Mouse (Mus musculus) MEL (cell line): Measurements from ENCODE around the gene Slamf8. TPM values are rescaled to one million over a fixed set of nuclear protein-coding genes. Genes with fewer than 3 reads are reported as not detected.

Experiments
- DNase-seq: peaks from one replicate; pipeline ENCODE4 v3.0.0; 2011; ENCODE audit warnings: low read depth, low spot score
- H3K27ac ChIP-seq: 2 replicates; pipeline ENCODE4 v1.5.1; 2012; ENCODE audit warnings: low read depth, mild to moderate bottlenecking, control low read depth, low read length, moderate library complexity; ENCODE audit not compliant: control insufficient read depth
- H3K27me3 ChIP-seq, 2 experiments: fragments of 150-350 bp in 1 of 2; sonication (generic) in 1 of 2; 2 replicates each; pipeline ENCODE4 v1.6.1; 2012; ENCODE audit warnings: low read length in 2 of 2, mild to moderate bottlenecking in 2 of 2, improper control_type of control experiment in 1 of 2, moderate library complexity in 1 of 2; ENCODE audit not compliant: insufficient read depth in 2 of 2, control insufficient read depth in 1 of 2
- H3K36me3 ChIP-seq, 2 experiments: 2 replicates each; pipeline ENCODE4 v1.6.1; 2012 to 2014; ENCODE audit warnings: low read length in 2 of 2, improper control_type of control experiment in 1 of 2, inconsistent platforms in 1 of 2, mild to moderate bottlenecking in 1 of 2; ENCODE audit not compliant: insufficient read depth in 2 of 2, control insufficient read depth in 1 of 2
- H3K4me1 ChIP-seq, 2 experiments: fragments of 150-350 bp in 1 of 2; sonication (generic) in 1 of 2; 2 replicates each; pipeline ENCODE4 v1.6.1; 2012; ENCODE audit warnings: low read length in 2 of 2, improper control_type of control experiment in 1 of 2, mild to moderate bottlenecking in 1 of 2; ENCODE audit not compliant: insufficient read depth in 2 of 2, control insufficient read depth in 1 of 2
- H3K4me3 ChIP-seq, 2 experiments: fragments of 150-350 bp in 1 of 2; sonication (generic) in 1 of 2; 2 replicates each; pipeline ENCODE4 v1.5.1; 2012; ENCODE audit warnings: low read depth in 2 of 2, low read length in 2 of 2, mild to moderate bottlenecking in 2 of 2, moderate library complexity in 2 of 2, control low read depth in 1 of 2, improper control_type of control experiment in 1 of 2; ENCODE audit not compliant: control insufficient read depth in 1 of 2, insufficient read depth in 1 of 2
- H3K79me2 ChIP-seq: 2 replicates; pipeline ENCODE4 v1.6.1; 2012; ENCODE audit warnings: mild to moderate bottlenecking, low read length, moderate library complexity; ENCODE audit not compliant: control insufficient read depth, poor library complexity, insufficient read depth
- H3K9ac ChIP-seq: 2 replicates; pipeline ENCODE4 v1.6.1; 2012; ENCODE audit warnings: low read depth, mild to moderate bottlenecking, control low read depth, low read length, moderate library complexity; ENCODE audit not compliant: control insufficient read depth, poor library complexity, severe bottlenecking
- H3K9me3 ChIP-seq: fragments of 150-350 bp; sonication (generic); replicated peaks from 2 replicates; pipeline ENCODE4 v1.6.1; 2012; ENCODE audit warnings: mild to moderate bottlenecking, low read length, improper control_type of control experiment, moderate library complexity; ENCODE audit not compliant: insufficient read depth
- BHLHE40 ChIP-seq: IDR thresholded peaks from 2 replicates; pipeline ENCODE4 v1.6.1; 2012; ENCODE audit warnings: low read depth, mild to moderate bottlenecking, inconsistent platforms, low read length, improper control_type of control experiment, borderline replicate concordance
- CHD1 ChIP-seq: IDR thresholded peaks from 2 replicates; pipeline ENCODE4 v1.6.1; 2012; ENCODE audit warnings: low read depth, mild to moderate bottlenecking, inconsistent platforms, low read length, improper control_type of control experiment
- CHD2 ChIP-seq: IDR thresholded peaks from 2 replicates; pipeline ENCODE4 v1.6.1; 2011; ENCODE audit warnings: low read length, improper control_type of control experiment
- E2F4 ChIP-seq: IDR thresholded peaks from 2 replicates; pipeline ENCODE4 v1.6.1; 2011; ENCODE audit warnings: low read depth, low read length, improper control_type of control experiment, borderline replicate concordance
- ELF1 ChIP-seq: IDR thresholded peaks from 2 replicates; pipeline ENCODE4 v1.6.1; 2014; ENCODE audit warnings: low read depth, mild to moderate bottlenecking, inconsistent platforms, low read length, improper control_type of control experiment, moderate library complexity
- EP300 ChIP-seq, 2 experiments: IDR thresholded peaks; 2 replicates each; pipeline ENCODE4 v1.6.1; 2011; ENCODE audit warnings: improper control_type of control experiment in 2 of 2, low read length in 2 of 2, low read depth in 1 of 2, mild to moderate bottlenecking in 1 of 2
- HCFC1 ChIP-seq: IDR thresholded peaks from 2 replicates; pipeline ENCODE4 v1.6.1; 2012; ENCODE audit warnings: low read depth, mild to moderate bottlenecking, inconsistent platforms, low read length, improper control_type of control experiment, moderate library complexity
- JUND ChIP-seq: IDR thresholded peaks from 2 replicates; pipeline ENCODE4 v1.6.1; 2011; ENCODE audit warnings: low read depth, mild to moderate bottlenecking, improper control_type of control experiment, low read length
- MAZ ChIP-seq: IDR thresholded peaks from 2 replicates; pipeline ENCODE4 v1.6.1; 2012; ENCODE audit warnings: low read depth, mild to moderate bottlenecking, inconsistent platforms, low read length, improper control_type of control experiment
- MXI1 ChIP-seq: IDR thresholded peaks from 2 replicates; pipeline ENCODE4 v1.6.1; 2011; ENCODE audit warnings: mild to moderate bottlenecking, low read depth, low read length, improper control_type of control experiment
- MYB ChIP-seq: IDR thresholded peaks from 2 replicates; pipeline ENCODE4 v1.6.1; 2011; ENCODE audit warnings: mild to moderate bottlenecking, low read depth, low read length, improper control_type of control experiment
- MYC ChIP-seq: IDR thresholded peaks from 2 replicates; pipeline ENCODE4 v1.6.1; 2011; ENCODE audit warnings: low read depth, mild to moderate bottlenecking, low read length, improper control_type of control experiment, moderate library complexity
- NELFE ChIP-seq: IDR thresholded peaks from 2 replicates; pipeline ENCODE4 v1.6.1; 2011; ENCODE audit warnings: low read depth, low read length, improper control_type of control experiment
- NRF1 ChIP-seq: IDR thresholded peaks from 2 replicates; pipeline ENCODE4 v1.6.1; 2014; ENCODE audit warnings: low read depth, mild to moderate bottlenecking, inconsistent platforms, low read length, improper control_type of control experiment, moderate library complexity; ENCODE audit not compliant: poor library complexity, insufficient read depth, severe bottlenecking
- POLR2A ChIP-seq, 2 experiments: IDR thresholded peaks; 2 replicates each; pipeline ENCODE4 v1.6.1; 2011 to 2012; ENCODE audit warnings: low read length in 2 of 2, mild to moderate bottlenecking in 2 of 2, control low read depth in 1 of 2, improper control_type of control experiment in 1 of 2, low read depth in 1 of 2, moderate library complexity in 1 of 2; ENCODE audit not compliant: control insufficient read depth in 1 of 2, insufficient read depth in 1 of 2, poor library complexity in 1 of 2
- POLR2AphosphoS2 ChIP-seq: IDR thresholded peaks from 2 replicates; pipeline ENCODE4 v1.6.1; 2011; ENCODE audit warnings: low read length, improper control_type of control experiment
- POLR2AphosphoS5 ChIP-seq: IDR thresholded peaks from 2 replicates; pipeline ENCODE4 v1.6.1; 2012; ENCODE audit warnings: low read depth, borderline replicate concordance, mild to moderate bottlenecking, inconsistent platforms, low read length, moderate library complexity, mixed read lengths
- RCOR1 ChIP-seq: IDR thresholded peaks from 2 replicates; pipeline ENCODE4 v1.6.1; 2012; ENCODE audit warnings: low read depth, mild to moderate bottlenecking, inconsistent platforms, low read length, improper control_type of control experiment
- TBP ChIP-seq: IDR thresholded peaks from 2 replicates; pipeline ENCODE4 v1.8.0; 2011; ENCODE audit warnings: low read depth, low read length, improper control_type of control experiment
- TCF12 ChIP-seq: IDR thresholded peaks from 2 replicates; pipeline ENCODE4 v1.6.1; 2014; ENCODE audit warnings: low read depth, mild to moderate bottlenecking, inconsistent platforms, low read length, improper control_type of control experiment, moderate library complexity
- UBTF ChIP-seq: IDR thresholded peaks from 2 replicates; pipeline ENCODE4 v1.6.1; 2012; ENCODE audit warnings: low read depth, mild to moderate bottlenecking, inconsistent platforms, low read length, improper control_type of control experiment, moderate library complexity, borderline replicate concordance; ENCODE audit not compliant: insufficient read depth
- USF1 ChIP-seq: IDR thresholded peaks from 2 replicates; pipeline ENCODE4 v1.6.1; 2014; ENCODE audit warnings: low read depth, mild to moderate bottlenecking, inconsistent platforms, low read length, improper control_type of control experiment, moderate library complexity
- USF2 ChIP-seq, 2 experiments: IDR thresholded peaks; 2 replicates each; pipeline ENCODE4 v1.6.1; 2011 to 2012; ENCODE audit warnings: improper control_type of control experiment in 2 of 2, low read length in 2 of 2, borderline replicate concordance in 1 of 2, inconsistent platforms in 1 of 2, low read depth in 1 of 2, mild to moderate bottlenecking in 1 of 2; ENCODE audit not compliant: insufficient read depth in 1 of 2
- ZC3H11A ChIP-seq: IDR thresholded peaks from 2 replicates; pipeline ENCODE4 v1.6.1; 2012; ENCODE audit warnings: low read depth, mild to moderate bottlenecking, inconsistent platforms, low read length, improper control_type of control experiment
- ZKSCAN1 ChIP-seq: IDR thresholded peaks from 2 replicates; pipeline ENCODE4 v1.6.1; 2012; ENCODE audit warnings: low read depth, mild to moderate bottlenecking, inconsistent platforms, low read length, improper control_type of control experiment, moderate library complexity
- ZNF384 ChIP-seq: IDR thresholded peaks from 2 replicates; pipeline ENCODE4 v1.6.1; 2012; ENCODE audit warnings: low read depth, mild to moderate bottlenecking, inconsistent platforms, low read length, improper control_type of control experiment
- polyA plus RNA-seq, 2 experiments: library from polyadenylated mRNA; stranded (reverse) in 1 of 2; unstranded in 1 of 2; fragments of >175 nt in 1 of 2; fragments of >200 nt in 1 of 2; gene quantifications; 2 replicates each; pipeline versions ENCODE4 v1.2.1 to v1.2.4; 2012; ENCODE audit warnings: low replicate concordance in 2 of 2, low read depth in 1 of 2; ENCODE audit not compliant: insufficient read length in 2 of 2, insufficient read depth in 1 of 2, missing spikeins in 1 of 2
- total RNA-seq: library from RNA; depleted of rRNA; stranded (reverse); fragments of 300-350 nt; gene quantifications from 2 replicates; pipeline ENCODE4 v1.2.3, GENCODE M21; 2012

Gene Slamf8
- total and polyA plus RNA-seq, 3 experiments: not detected

- TF ChIP-seq HCFC1: peak; percentile 52; the same call in 1 of the 2 replicates
- no peak for TF ChIP-seq POLR2AphosphoS2
- TF ChIP-seq MXI1: 0 out of 2 replicates have a peak, but pooled peaks have one; percentile 3
- peak; percentile 43; the same call in 1 of the 2 replicates for TF ChIP-seq NELFE
- TF ChIP-seq ELF1: peak; percentile 71
- TF ChIP-seq USF2 (IDR thresholded peaks at IDR 0.05; ENCODE audit: borderline replicate concordance in 1 of 2, insufficient read depth in 1 of 2, low read depth in 1 of 2, low read length in 2 of 2): no peak
- TF ChIP-seq CHD1: no peak
- 0 out of 2 replicates have a peak, but pooled peaks have one; percentile 8 for TF ChIP-seq TBP
- peak in 1 of 2 experiments; percentile 60; a peak in 1 of 4 replicates for TF ChIP-seq POLR2A (IDR thresholded peaks at IDR 0.05; ENCODE audit: control insufficient read depth in 1 of 2, insufficient read depth in 1 of 2, low read depth in 1 of 2, low read length in 2 of 2, poor library complexity in 1 of 2)
- TF ChIP-seq ZKSCAN1: no peak
- no peak for TF ChIP-seq MYC
- TF ChIP-seq, all 39 proteins: peak for 6
- Histone ChIP-seq H3K36me3 (peaks cover 0 to 5% of the 10 kb centered on the region in 2 experiments; a peak in 2 of 4 replicates), H3K9me3 (no peaks in the 10 kb centered on the region), H3K27ac (no peak overlapping the region), H3K9ac (peak overlapping the region; percentile 42), H3K4me1 (peaks cover 0 to 11% of the 10 kb centered on the region in 2 experiments; a peak in 2 of 4 replicates), H3K79me2 (no peaks in the 10 kb centered on the region; the same call in 1 of the 2 replicates), H3K27me3 (peaks cover 0 to 1% of the 10 kb centered on the region in 2 experiments; a peak in 1 of 4 replicates), H3K4me3 (peak overlapping the region; percentile 60 to 63)
- peak; percentile 85 for DNase-seq
Observed at GRCm38 (mm10) chr1:172550551-172550951, 39.8 kb downstream of the Slamf8 start.

- Histone ChIP-seq H3K36me3 (peaks cover 0 to 5% of the 10 kb centered on the region in 2 experiments; a peak in 2 of 4 replicates), H3K79me2 (no peaks in the 10 kb centered on the region; the same call in 1 of the 2 replicates), H3K9me3 (no peaks in the 10 kb centered on the region), H3K4me1 (peaks cover 0 to 11% of the 10 kb centered on the region in 2 experiments; a peak in 2 of 4 replicates), H3K27me3 (peaks cover 0 to 1% of the 10 kb centered on the region in 2 experiments; a peak in 1 of 4 replicates), H3K9ac (peak overlapping the region; percentile 42), H3K4me3 (peak overlapping the region; percentile 60 to 63), H3K27ac (no peak overlapping the region)
- peak; percentile 22 for DNase-seq
- TF ChIP-seq USF2 (IDR thresholded peaks at IDR 0.05; ENCODE audit: borderline replicate concordance in 1 of 2, insufficient read depth in 1 of 2, low read depth in 1 of 2, low read length in 2 of 2) (no peak), POLR2AphosphoS5 (no peak), CHD2 (no peak), CHD1 (no peak), ZKSCAN1 (no peak), MAZ (no peak), USF1 (no peak), E2F4 (no peak), POLR2A (IDR thresholded peaks at IDR 0.05; ENCODE audit: control insufficient read depth in 1 of 2, insufficient read depth in 1 of 2, low read depth in 1 of 2, low read length in 2 of 2, poor library complexity in 1 of 2) (no peak), ZNF384 (no peak), MYB (no peak), BHLHE40 (no peak), UBTF (no peak), JUND (no peak), ZC3H11A (no peak), RCOR1 (no peak), POLR2AphosphoS2 (no peak), EP300 (IDR thresholded peaks at IDR 0.05; ENCODE audit: low read depth in 1 of 2, low read length in 2 of 2) (no peak), TCF12 (no peak), NRF1 (no peak)
Observed at GRCm38 (mm10) chr1:172549717-172550116, 40.7 kb downstream of the Slamf8 start.
